Mouse (Mus musculus): ENCODE measurements around the gene Kcnh2. TPM values are rescaled to one million over a fixed set of nuclear protein-coding genes. Genes with fewer than 3 reads are reported as not detected.

Gene Kcnh2
- polyA plus RNA-seq, 1 experiment from 2014 or later: 35.3 TPM

DNA sequence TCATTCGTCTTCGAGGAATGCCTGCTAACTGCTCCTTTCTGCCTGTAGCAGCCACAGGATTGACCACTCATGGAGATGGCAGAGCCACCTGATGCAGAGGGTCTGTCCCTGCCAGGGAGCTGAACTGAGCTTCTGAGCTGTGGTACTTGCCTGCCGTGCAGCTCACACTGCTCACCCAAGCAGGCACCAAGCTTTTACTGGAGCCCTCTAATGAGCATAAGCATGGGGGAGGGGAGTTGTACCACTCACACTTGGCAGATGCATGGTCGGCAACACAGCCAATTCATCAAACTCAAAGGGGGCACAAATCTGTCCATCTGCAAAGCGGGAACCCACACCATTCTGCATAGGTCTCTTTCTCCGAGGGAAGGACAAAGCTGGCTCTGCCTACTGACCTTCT lies 67.3 kb downstream of the Kcnh2 start:
- H3K4me3 ChIP-seq: no peak overlapping the region
- H3K9me3 ChIP-seq (replicated peaks): no peaks in the 10 kb centered on the region
- DNase-seq (ENCODE audit: low spot score): no peak
- H3K36me3 ChIP-seq: no peaks in the 10 kb centered on the region
- no peak overlapping the region for H3K27ac ChIP-seq (replicated peaks)
- peaks cover 14% of the 10 kb centered on the region for H3K4me1 ChIP-seq
- no peaks in the 10 kb centered on the region for H3K27me3 ChIP-seq (ENCODE audit: low read depth, poor library complexity, severe bottlenecking)
- 84% methylated on average over 6 of the region's 6 CpGs for WGBS

DNA sequence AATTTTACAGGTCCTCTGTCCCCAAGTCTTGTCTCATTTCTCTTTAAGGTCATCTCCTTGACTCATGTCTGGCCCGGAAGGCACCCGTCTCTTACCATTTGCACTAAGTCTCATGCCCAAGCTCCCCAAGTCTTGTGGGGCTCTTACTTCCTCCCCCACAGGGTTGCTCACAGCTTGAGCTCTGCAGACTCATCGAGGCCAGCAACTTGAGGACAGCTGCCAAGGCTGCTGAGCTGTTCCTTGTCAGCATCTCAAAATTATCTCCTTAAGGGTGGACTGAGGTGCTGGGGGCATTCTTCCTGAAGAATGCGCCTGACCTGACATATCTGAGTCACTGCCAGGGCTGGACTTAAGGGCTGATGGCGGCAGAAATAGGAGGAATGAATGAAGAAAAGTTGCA lies 68.2 kb downstream of the Kcnh2 start:
- H3K9me3 ChIP-seq (replicated peaks): no peaks in the 10 kb centered on the region
- H3K27ac ChIP-seq (replicated peaks): no peak overlapping the region
- H3K27me3 ChIP-seq (ENCODE audit: low read depth, poor library complexity, severe bottlenecking): no peaks in the 10 kb centered on the region
- no peak for DNase-seq (ENCODE audit: low spot score)
- WGBS: 82% methylated on average over 5 of the region's 5 CpGs
- H3K36me3 ChIP-seq: no peaks in the 10 kb centered on the region
- peaks cover 14% of the 10 kb centered on the region for H3K4me1 ChIP-seq
- no peak overlapping the region for H3K4me3 ChIP-seq

DNA sequence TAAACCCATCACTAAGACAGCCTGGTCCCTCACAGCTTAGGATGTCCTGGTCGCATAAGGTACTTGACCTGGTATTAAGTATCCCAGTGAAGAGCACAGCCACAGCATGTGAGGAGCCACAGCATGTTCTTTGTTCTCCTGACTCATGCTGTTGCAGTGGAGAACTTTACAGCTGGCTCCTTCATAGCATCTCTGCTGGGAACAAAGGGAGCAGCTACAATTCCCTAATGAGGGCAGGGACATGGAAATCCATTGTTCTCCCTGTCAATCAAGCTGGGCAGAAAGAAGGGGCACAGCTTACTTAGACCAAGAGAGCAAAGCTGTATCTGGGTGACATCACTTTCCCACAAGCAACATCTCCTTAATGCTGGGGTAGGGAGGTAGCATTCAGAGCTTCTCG lies 70.9 kb downstream of the Kcnh2 start:
- Histone ChIP-seq H3K4me1 (peaks cover 14% of the 10 kb centered on the region), H3K36me3 (no peaks in the 10 kb centered on the region), H3K4me3 (no peak overlapping the region), H3K27ac (replicated peaks) (peak overlapping the region; percentile 76), H3K27me3 (ENCODE audit: low read depth, poor library complexity, severe bottlenecking) (no peaks in the 10 kb centered on the region), H3K9me3 (replicated peaks) (no peaks in the 10 kb centered on the region)
- peak; percentile 42 for DNase-seq (ENCODE audit: low spot score)
- 52% methylated on average over 2 of the region's 2 CpGs for WGBS

DNA sequence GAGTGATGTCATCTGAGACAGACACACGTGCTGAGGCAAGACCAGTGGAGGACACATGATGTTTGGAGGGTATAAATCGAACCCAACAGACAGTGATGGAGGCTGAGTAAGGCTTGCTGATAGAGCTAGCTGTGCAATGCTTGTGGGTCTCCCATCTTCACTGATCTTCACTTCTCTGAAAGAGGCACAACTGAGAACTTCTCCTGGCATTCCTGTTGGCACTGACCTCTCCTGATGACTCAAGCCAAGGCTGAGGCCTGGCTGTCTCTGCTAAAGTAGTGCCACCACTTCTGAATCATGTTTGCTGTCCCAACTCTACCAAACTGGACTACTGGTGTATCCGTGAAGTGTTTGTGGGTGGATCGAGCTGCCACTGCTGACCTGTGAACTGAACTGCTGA lies 71.9 kb downstream of the Kcnh2 start:
- H3K4me3 ChIP-seq: no peak overlapping the region
- H3K36me3 ChIP-seq: no peaks in the 10 kb centered on the region
- no peak overlapping the region for H3K27ac ChIP-seq (replicated peaks)
- WGBS: 87% methylated on average over 4 of the region's 4 CpGs
- no peak for DNase-seq (ENCODE audit: low spot score)
- no peaks in the 10 kb centered on the region for H3K27me3 ChIP-seq (ENCODE audit: low read depth, poor library complexity, severe bottlenecking)
- H3K4me1 ChIP-seq: peaks cover 17% of the 10 kb centered on the region
- H3K9me3 ChIP-seq (replicated peaks): no peaks in the 10 kb centered on the region

DNA sequence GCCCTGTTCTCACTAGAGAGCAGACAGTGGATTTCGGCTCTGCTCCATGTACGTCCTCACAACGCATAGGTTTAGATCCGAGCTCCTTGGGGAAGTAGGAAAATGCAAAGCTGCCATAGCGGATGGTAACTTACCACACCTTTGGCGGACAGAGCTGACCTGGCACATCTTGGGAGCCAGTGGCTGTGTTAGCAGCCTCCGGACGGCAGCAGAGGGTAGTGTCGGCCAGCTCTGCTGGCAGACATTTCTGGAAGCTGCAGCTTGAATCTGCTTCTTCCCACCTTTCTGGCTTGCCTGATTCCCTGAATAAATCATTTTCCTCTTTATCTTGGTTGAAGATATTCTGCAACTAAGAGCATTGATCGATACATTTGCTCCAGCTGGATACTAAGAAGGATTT lies 73.2 kb downstream of the Kcnh2 start:
- 89% methylated on average over 10 of the region's 10 CpGs for WGBS

DNA sequence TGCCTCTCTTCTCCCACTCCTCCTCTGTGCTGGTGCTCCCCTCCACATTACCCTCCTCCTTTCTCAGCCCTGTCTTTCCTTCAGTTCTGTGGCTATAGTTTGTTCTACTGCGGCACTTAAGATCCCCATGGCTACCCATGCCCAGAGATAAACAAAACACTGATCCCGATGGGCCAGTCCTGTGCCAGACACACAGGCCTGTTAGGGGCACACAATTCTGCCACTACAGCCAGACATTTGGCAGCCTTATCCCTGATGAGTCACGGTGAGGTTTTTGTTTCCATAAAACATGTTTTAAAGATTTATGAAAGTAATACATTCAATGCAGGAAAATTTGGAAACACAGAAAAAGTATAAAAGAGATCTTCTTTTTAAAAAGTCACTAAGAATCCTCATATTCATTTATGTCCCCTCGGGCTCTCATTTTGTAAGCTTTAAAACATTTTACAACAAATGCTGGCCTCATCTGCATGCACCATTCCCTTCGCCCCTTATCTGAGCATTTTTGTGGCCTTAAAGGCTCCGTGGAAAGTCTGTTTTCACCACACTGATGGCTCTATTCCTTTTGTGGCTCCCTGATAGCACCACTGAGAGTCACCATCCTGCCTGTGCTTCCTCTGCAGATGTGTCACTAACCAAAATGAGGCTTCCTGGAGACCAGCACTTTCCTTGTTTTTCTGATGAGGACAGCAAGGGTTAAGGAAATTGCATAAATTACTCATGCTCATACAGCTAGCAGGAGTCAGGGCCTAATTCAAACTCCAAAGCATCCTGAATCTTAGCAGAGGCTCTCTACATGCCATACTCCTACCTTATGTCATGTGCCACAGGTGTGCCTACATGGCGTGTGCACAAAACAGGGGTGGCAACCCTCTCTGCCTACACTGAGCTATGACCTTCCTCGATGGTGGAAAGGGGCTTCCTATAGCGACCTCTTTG lies 77.5 kb downstream of the Kcnh2 start:
- H3K27me3 ChIP-seq (ENCODE audit: low read depth, poor library complexity, severe bottlenecking): no peaks in the 10 kb centered on the region
- H3K27ac ChIP-seq (replicated peaks): no peak overlapping the region
- H3K36me3 ChIP-seq: no peaks in the 10 kb centered on the region
- peaks cover 3% of the 10 kb centered on the region; the same call in 1 of the 2 replicates for H3K4me1 ChIP-seq
- no peak overlapping the region for H3K4me3 ChIP-seq
- WGBS: 79% methylated on average over 9 of the region's 9 CpGs
- no peaks in the 10 kb centered on the region for H3K9me3 ChIP-seq (replicated peaks)
- no peak for DNase-seq (ENCODE audit: low spot score)

More for the DNA sequence above, 73.2 kb downstream of the Kcnh2 start:
- no peak for DNase-seq (ENCODE audit: low spot score)
- Histone ChIP-seq H3K27ac (replicated peaks) (no peak overlapping the region), H3K4me1 (peaks cover 17% of the 10 kb centered on the region), H3K27me3 (ENCODE audit: low read depth, poor library complexity, severe bottlenecking) (no peaks in the 10 kb centered on the region), H3K4me3 (no peak overlapping the region), H3K9me3 (replicated peaks) (no peaks in the 10 kb centered on the region), H3K36me3 (no peaks in the 10 kb centered on the region)

DNA sequence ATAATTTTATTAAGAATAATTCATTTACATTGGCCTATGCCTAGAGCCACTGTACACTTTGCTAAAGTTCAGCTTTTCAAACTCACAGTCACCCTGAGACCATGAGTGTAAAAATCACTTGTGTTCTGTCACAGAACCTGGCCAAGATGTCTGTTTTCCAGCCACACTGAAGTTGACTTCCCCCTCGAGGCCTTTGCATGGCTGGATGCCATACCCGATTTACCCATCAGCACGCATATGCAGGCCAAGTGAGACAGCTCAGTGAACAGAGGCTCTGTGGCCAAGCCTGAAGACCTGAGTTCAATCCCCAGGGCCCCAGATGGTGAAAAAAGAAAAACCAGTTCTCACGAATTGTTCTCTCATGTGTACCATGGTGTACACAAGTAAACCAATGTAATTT lies 80.5 kb downstream of the Kcnh2 start:
- H3K9me3 ChIP-seq (replicated peaks): no peaks in the 10 kb centered on the region
- 82% methylated on average over 4 of the region's 4 CpGs for WGBS
- no peak overlapping the region for H3K4me3 ChIP-seq
- peaks cover 10% of the 10 kb centered on the region for H3K4me1 ChIP-seq
- DNase-seq (ENCODE audit: low spot score): no peak
- H3K36me3 ChIP-seq: no peaks in the 10 kb centered on the region
- no peak overlapping the region for H3K27ac ChIP-seq (replicated peaks)
- no peaks in the 10 kb centered on the region for H3K27me3 ChIP-seq (ENCODE audit: low read depth, poor library complexity, severe bottlenecking)

Other genes starting within 250 kb of the Kcnh2 start
- 19.8 and 21.9 TPM in 2 replicates for gene Nupl2, start 186.6 kb downstream of the Kcnh2 start, polyA plus RNA-seq (2016; fragmentation: Nextera tagmentation; extraction: Ambion mirVana)
- 7.9 and 9.3 TPM in 2 replicates for gene Nos3, start 13.2 kb upstream of the Kcnh2 start, polyA plus RNA-seq (2016; fragmentation: Nextera tagmentation; extraction: Ambion mirVana)
- gene Atg9b, start 40.5 kb upstream of the Kcnh2 start, polyA plus RNA-seq (2016; fragmentation: Nextera tagmentation; extraction: Ambion mirVana): 0.31 and 0.72 TPM in 2 replicates
- gene Abcb8, start 42.1 kb upstream of the Kcnh2 start, polyA plus RNA-seq (2016; fragmentation: Nextera tagmentation; extraction: Ambion mirVana): 62.9 and 64.6 TPM in 2 replicates
- gene Asic3, start 61.8 kb upstream of the Kcnh2 start, polyA plus RNA-seq (2016; fragmentation: Nextera tagmentation; extraction: Ambion mirVana): 0.19 and 0.31 TPM in 2 replicates
- 49.0 and 61.6 TPM in 2 replicates for gene Cdk5, start 71.9 kb upstream of the Kcnh2 start, polyA plus RNA-seq (2016; fragmentation: Nextera tagmentation; extraction: Ambion mirVana)
- gene Slc4a2, start 72.2 kb upstream of the Kcnh2 start, polyA plus RNA-seq (2016; fragmentation: Nextera tagmentation; extraction: Ambion mirVana): 32.9 and 33.3 TPM in 2 replicates
- gene Fastk, start 93.7 kb upstream of the Kcnh2 start, polyA plus RNA-seq (2016; fragmentation: Nextera tagmentation; extraction: Ambion mirVana): 107 and 113 TPM in 2 replicates
- 30.9 and 32.9 TPM in 2 replicates for gene Tmub1, start 96.2 kb upstream of the Kcnh2 start, polyA plus RNA-seq (2016; fragmentation: Nextera tagmentation; extraction: Ambion mirVana)
- 27.6 and 31.2 TPM in 2 replicates for gene Agap3, start 100.6 kb upstream of the Kcnh2 start, polyA plus RNA-seq (2016; fragmentation: Nextera tagmentation; extraction: Ambion mirVana)
- gene Gbx1, start 175.6 kb upstream of the Kcnh2 start, polyA plus RNA-seq (2016; fragmentation: Nextera tagmentation; extraction: Ambion mirVana): not detected in 2 replicates
- 0.06 and 0.15 TPM in 2 replicates for gene Asb10, start 189.4 kb upstream of the Kcnh2 start, polyA plus RNA-seq (2016; fragmentation: Nextera tagmentation; extraction: Ambion mirVana)
- gene 4931409K22Rik, start 205.2 kb upstream of the Kcnh2 start, polyA plus RNA-seq (2016; fragmentation: Nextera tagmentation; extraction: Ambion mirVana): 0.05 TPM in 1 of 2 replicates, not detected in the other
- gene Abcf2, start 225.9 kb upstream of the Kcnh2 start, polyA plus RNA-seq (2016; fragmentation: Nextera tagmentation; extraction: Ambion mirVana): 160 and 170 TPM in 2 replicates
- gene Chpf2, start 235.1 kb upstream of the Kcnh2 start, polyA plus RNA-seq (2016; fragmentation: Nextera tagmentation; extraction: Ambion mirVana): 14.8 and 19.7 TPM in 2 replicates